ENCODE assay signal across 8 mouse cellular contexts in the genomic region with DNA sequence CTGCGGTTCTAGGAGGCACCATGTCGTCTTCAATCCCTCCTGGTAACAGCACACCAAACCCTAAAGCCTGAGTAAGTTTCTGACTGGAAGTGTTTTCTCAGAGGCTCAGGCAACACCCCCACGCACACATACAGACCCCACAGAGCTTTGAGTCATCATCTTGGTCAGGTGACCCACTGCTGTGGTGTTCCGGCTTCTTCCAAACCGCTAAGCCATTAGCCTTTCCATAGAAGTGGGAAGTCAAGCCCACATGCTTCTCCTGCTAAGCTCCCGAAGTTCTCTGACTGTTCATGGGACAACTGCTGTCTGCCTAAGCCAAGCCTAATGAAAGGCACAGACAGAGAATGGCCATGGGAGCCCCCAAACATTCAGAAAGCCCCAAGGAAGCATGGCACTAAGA. TPM values are rescaled to one million over a fixed set of nuclear protein-coding genes. Genes with fewer than 3 reads are reported as not detected.
DNase-seq lines count a peak whose midpoint lies in the region; ATAC-seq and TF ChIP-seq lines count a peak whose summit lies in the region.

No protein-coding gene starts in this region.

- no peaks in the 10 kb centered on the region for H3K36me3 ChIP-seq in liver, adult 2 months (ENCODE audit: control insufficient read depth, insufficient read depth, low read length)
- H3K36me3 ChIP-seq in liver, postnatal 0 days (replicated peaks; ENCODE audit: insufficient read depth, low read length), result no peaks in the 10 kb centered on the region
- H3K36me3 ChIP-seq in forebrain, embryonic 10.5 days (replicated peaks), result no peaks in the 10 kb centered on the region
- H3K36me3 ChIP-seq in hindbrain, embryonic 14.5 days (replicated peaks; ENCODE audit: control insufficient read depth, insufficient read depth), result no peaks in the 10 kb centered on the region
- no peaks in the 10 kb centered on the region for H3K36me3 ChIP-seq in midbrain, embryonic 14.5 days (ENCODE audit: control insufficient read depth, insufficient read depth, low read length)

- peaks cover 11% of the 10 kb centered on the region for H3K4me1 ChIP-seq in liver, adult 2 months (ENCODE audit: control insufficient read depth, insufficient read depth, low read length)
- H3K4me1 ChIP-seq in liver, postnatal 0 days (ENCODE audit: insufficient read depth), result peaks cover 30% of the 10 kb centered on the region
- H3K4me1 ChIP-seq in forebrain, embryonic 10.5 days, result peaks cover 73% of the 10 kb centered on the region
- peaks cover 59% of the 10 kb centered on the region for H3K4me1 ChIP-seq in hindbrain, embryonic 14.5 days (replicated peaks; ENCODE audit: control insufficient read depth, insufficient read depth, low read length)
- H3K4me1 ChIP-seq in midbrain, embryonic 14.5 days (ENCODE audit: control insufficient read depth, insufficient read depth, low read length), result peaks cover 58% of the 10 kb centered on the region

- H3K27me3 ChIP-seq in liver, adult 2 months (ENCODE audit: control insufficient read depth, insufficient read depth, low read length), result no peaks in the 10 kb centered on the region
- H3K27me3 ChIP-seq in liver, postnatal 0 days (ENCODE audit: insufficient read depth, low read length), result no peaks in the 10 kb centered on the region
- H3K27me3 ChIP-seq in forebrain, embryonic 10.5 days (ENCODE audit: poor library complexity, severe bottlenecking), result peaks cover 24% of the 10 kb centered on the region
- H3K27me3 ChIP-seq in hindbrain, embryonic 14.5 days (ENCODE audit: control insufficient read depth, insufficient read depth, low read length), result no peaks in the 10 kb centered on the region
- H3K27me3 ChIP-seq in midbrain, embryonic 14.5 days (ENCODE audit: control insufficient read depth, insufficient read depth, low read length), result no peaks in the 10 kb centered on the region

- H3K4me2 ChIP-seq in liver, postnatal 0 days (ENCODE audit: low read depth, low read length), result no peak overlapping the region
- H3K4me2 ChIP-seq in hindbrain, embryonic 14.5 days (replicated peaks), result peak overlapping the region; percentile 96
- H3K4me2 ChIP-seq in midbrain, embryonic 14.5 days (ENCODE audit: low read length), result peak overlapping the region; percentile 85

- TF ChIP-seq EP300 in liver, postnatal 0 days (IDR thresholded peaks at IDR 0.05; ENCODE audit: low read depth), result no peak

- no peak for TF ChIP-seq CTCF in liver, adult 2 months (IDR thresholded peaks at IDR 0.05; ENCODE audit: low read depth, low read length)
- no peak for TF ChIP-seq CTCF in liver, postnatal 0 days (IDR thresholded peaks at IDR 0.05; ENCODE audit: low read depth)

- no peaks in the 10 kb centered on the region for H3K79me2 ChIP-seq in liver, adult 2 months (ENCODE audit: control insufficient read depth, insufficient read depth, low read length)

- no peak overlapping the region for H3K9ac ChIP-seq in liver, adult 2 months (ENCODE audit: low read depth, low read length)
- no peak overlapping the region for H3K9ac ChIP-seq in liver, postnatal 0 days (replicated peaks)
- H3K9ac ChIP-seq in hindbrain, embryonic 14.5 days, result peak overlapping the region; percentile 22
- no peak overlapping the region for H3K9ac ChIP-seq in midbrain, embryonic 14.5 days (replicated peaks; ENCODE audit: low read length)

- WGBS in liver, adult 2 months, result 71% methylated on average over 6 of the region's 6 CpGs
- 73% methylated on average over 6 of the region's 6 CpGs for WGBS in liver, postnatal 0 days (ENCODE audit: insufficient replicate concordance)
- 87% methylated on average over 6 of the region's 6 CpGs for WGBS in forebrain, embryonic 10.5 days
- WGBS in hindbrain, embryonic 14.5 days, result 77% methylated on average over 6 of the region's 6 CpGs
- 83% methylated on average over 6 of the region's 6 CpGs for WGBS in midbrain, embryonic 14.5 days

- H3K27ac ChIP-seq in liver, adult 2 months (replicated peaks; ENCODE audit: insufficient read depth, low read depth, low read length), result peak overlapping the region; percentile 70
- H3K27ac ChIP-seq in liver, postnatal 0 days (ENCODE audit: low read depth), result no peak overlapping the region
- no peak overlapping the region for H3K27ac ChIP-seq in forebrain, embryonic 10.5 days
- H3K27ac ChIP-seq in hindbrain, embryonic 14.5 days, result peak overlapping the region; percentile 33; the same call in 1 of the 2 replicates
- no peak overlapping the region for H3K27ac ChIP-seq in midbrain, embryonic 14.5 days (replicated peaks; ENCODE audit: low read depth, low read length)

- no peak for TF ChIP-seq POLR2A in liver, adult 2 months (IDR thresholded peaks at IDR 0.05; ENCODE audit: extremely low read depth, insufficient read depth, low read length)

- DNase-seq in liver, adult 2 months (ENCODE audit: extremely low read depth, low read depth, low spot score), result no peak
- no peak for DNase-seq in liver, postnatal 0 days
- DNase-seq in forebrain, embryonic 10.5 days (ENCODE audit: extremely low spot score, low spot score), result no peak
- no peak for DNase-seq in hindbrain, embryonic 14.5 days (ENCODE audit: low spot score)
- no peak for DNase-seq in midbrain, embryonic 14.5 days
- DNase-seq in thymus, postnatal 14 days, result no peak
- DNase-seq in adrenal gland, postnatal 14 days, result no peak

- no peak for ATAC-seq in liver, postnatal 0 days
- ATAC-seq in hindbrain, embryonic 14.5 days (ENCODE audit: low FRiP score), result no peak
- ATAC-seq in midbrain, embryonic 14.5 days (ENCODE audit: low FRiP score, low TSS enrichment), result no peak
- no peak for ATAC-seq in activated CD4-positive, CD25-positive, alpha-beta regulatory T cell, adult 4 months

- no peaks in the 10 kb centered on the region for H3K9me3 ChIP-seq in liver, postnatal 0 days (ENCODE audit: low read length)
- no peaks in the 10 kb centered on the region for H3K9me3 ChIP-seq in forebrain, embryonic 10.5 days
- no peaks in the 10 kb centered on the region for H3K9me3 ChIP-seq in hindbrain, embryonic 14.5 days (ENCODE audit: control insufficient read depth, low read length)
- no peaks in the 10 kb centered on the region for H3K9me3 ChIP-seq in midbrain, embryonic 14.5 days (ENCODE audit: control insufficient read depth, low read length)

- H3K4me3 ChIP-seq in liver, adult 2 months (ENCODE audit: insufficient read depth, low read depth, low read length), result no peak overlapping the region
- no peak overlapping the region for H3K4me3 ChIP-seq in liver, postnatal 0 days (ENCODE audit: low read depth, low read length)
- H3K4me3 ChIP-seq in forebrain, embryonic 10.5 days, result peak overlapping the region; percentile 67; the same call in 1 of the 2 replicates
- peak overlapping the region; percentile 60 for H3K4me3 ChIP-seq in hindbrain, embryonic 14.5 days (replicated peaks; ENCODE audit: low read length)
- H3K4me3 ChIP-seq in midbrain, embryonic 14.5 days (replicated peaks; ENCODE audit: low read depth, low read length), result peak overlapping the region; percentile 45

RNA-seq across cellular contexts. Expression of gene Maml2, which starts 1.4 kb away (rescaled TPM):
- 1.2 and 1.7 TPM in 2 replicates for total RNA-seq in liver, adult 2 months (2014; rRNA removed)
- 0.50 and 0.77 TPM in 2 replicates for polyA plus RNA-seq in liver, adult 2 months (2012; rRNA removed)
- polyA plus RNA-seq in liver, postnatal 0 days (2015; fragmentation: Nextera tagmentation; extraction: Ambion mirVana), result 1.3 and 1.6 TPM in 2 replicates
- polyA plus RNA-seq in forebrain, embryonic 10.5 days (2016; fragmentation: Nextera tagmentation; extraction: Ambion mirVana), result 5.9 and 6.3 TPM in 2 replicates
- polyA plus RNA-seq in hindbrain, embryonic 14.5 days (2014; fragmentation: Nextera tagmentation; extraction: Ambion mirVana), result 10.8 and 11.6 TPM in 2 replicates
- polyA plus RNA-seq in midbrain, embryonic 14.5 days (2014; fragmentation: Nextera tagmentation; extraction: Ambion mirVana), result 7.7 and 12.1 TPM in 2 replicates
- total RNA-seq in adrenal gland, postnatal 14 days (2021), result 6.1 and 10.2 TPM in 2 replicates
- 10 to 100 TPM; 32.0 to 36.8 TPM for polyA plus RNA-seq in activated CD4-positive, CD25-positive, alpha-beta regulatory T cell, adult 4 months (2017; shearing (Covaris generic))

RNA-seq across cellular contexts. Expression of gene Ccdc82, which starts 52.4 kb away (rescaled TPM):
- 6.9 and 7.9 TPM in 2 replicates for total RNA-seq in liver, adult 2 months (2014; rRNA removed)
- polyA plus RNA-seq in liver, adult 2 months (2012; rRNA removed), result 1.0 and 1.6 TPM in 2 replicates
- polyA plus RNA-seq in liver, postnatal 0 days (2015; fragmentation: Nextera tagmentation; extraction: Ambion mirVana), result 3.8 and 4.7 TPM in 2 replicates
- polyA plus RNA-seq in forebrain, embryonic 10.5 days (2016; fragmentation: Nextera tagmentation; extraction: Ambion mirVana), result 7.7 and 8.0 TPM in 2 replicates
- 15.6 and 17.7 TPM in 2 replicates for polyA plus RNA-seq in hindbrain, embryonic 14.5 days (2014; fragmentation: Nextera tagmentation; extraction: Ambion mirVana)
- 14.0 and 15.8 TPM in 2 replicates for polyA plus RNA-seq in midbrain, embryonic 14.5 days (2014; fragmentation: Nextera tagmentation; extraction: Ambion mirVana)
- 15.7 and 19.3 TPM in 2 replicates for total RNA-seq in adrenal gland, postnatal 14 days (2021)
- 10 to 100 TPM; 37.6 to 38.1 TPM for polyA plus RNA-seq in activated CD4-positive, CD25-positive, alpha-beta regulatory T cell, adult 4 months (2017; shearing (Covaris generic))

RNA-seq across cellular contexts. Expression of gene Jrkl, which starts 53.6 kb away (rescaled TPM):
- total RNA-seq in liver, adult 2 months (2014; rRNA removed), result 1.7 and 2.7 TPM in 2 replicates
- polyA plus RNA-seq in liver, adult 2 months (2012; rRNA removed), result 0.12 TPM in 2 replicates
- 1.9 and 2.1 TPM in 2 replicates for polyA plus RNA-seq in liver, postnatal 0 days (2015; fragmentation: Nextera tagmentation; extraction: Ambion mirVana)
- 7.1 and 8.4 TPM in 2 replicates for polyA plus RNA-seq in forebrain, embryonic 10.5 days (2016; fragmentation: Nextera tagmentation; extraction: Ambion mirVana)
- 9.6 and 10.2 TPM in 2 replicates for polyA plus RNA-seq in hindbrain, embryonic 14.5 days (2014; fragmentation: Nextera tagmentation; extraction: Ambion mirVana)
- polyA plus RNA-seq in midbrain, embryonic 14.5 days (2014; fragmentation: Nextera tagmentation; extraction: Ambion mirVana), result 11.6 and 12.0 TPM in 2 replicates
- total RNA-seq in adrenal gland, postnatal 14 days (2021), result 7.4 and 8.7 TPM in 2 replicates
- 1 to 10 TPM; 3.5 to 4.0 TPM for polyA plus RNA-seq in activated CD4-positive, CD25-positive, alpha-beta regulatory T cell, adult 4 months (2017; shearing (Covaris generic))

Comparison
In these comparisons a context has a peak if more than half of its experiments do, and no peak if none do; other contexts are left out.
1. H3K27ac ChIP-seq: peak in liver, adult 2 months (single experiment) and hindbrain, embryonic 14.5 days (single experiment); none in liver, postnatal 0 days (single experiment), forebrain, embryonic 10.5 days (single experiment) and midbrain, embryonic 14.5 days (single experiment).
2. H3K4me3 ChIP-seq: peak in forebrain, embryonic 10.5 days (single experiment), hindbrain, embryonic 14.5 days (single experiment) and midbrain, embryonic 14.5 days (single experiment); none in liver, adult 2 months (single experiment) and liver, postnatal 0 days (single experiment).